Mouse (Mus musculus): Measurements from ENCODE around the gene Nos2.
"Not testable (repeated sequence)": the region's sequence is repeated elsewhere in the genome, so short reads cannot be mapped to it uniquely, and the experiment has no call there.

Gene Nos2

DNA sequence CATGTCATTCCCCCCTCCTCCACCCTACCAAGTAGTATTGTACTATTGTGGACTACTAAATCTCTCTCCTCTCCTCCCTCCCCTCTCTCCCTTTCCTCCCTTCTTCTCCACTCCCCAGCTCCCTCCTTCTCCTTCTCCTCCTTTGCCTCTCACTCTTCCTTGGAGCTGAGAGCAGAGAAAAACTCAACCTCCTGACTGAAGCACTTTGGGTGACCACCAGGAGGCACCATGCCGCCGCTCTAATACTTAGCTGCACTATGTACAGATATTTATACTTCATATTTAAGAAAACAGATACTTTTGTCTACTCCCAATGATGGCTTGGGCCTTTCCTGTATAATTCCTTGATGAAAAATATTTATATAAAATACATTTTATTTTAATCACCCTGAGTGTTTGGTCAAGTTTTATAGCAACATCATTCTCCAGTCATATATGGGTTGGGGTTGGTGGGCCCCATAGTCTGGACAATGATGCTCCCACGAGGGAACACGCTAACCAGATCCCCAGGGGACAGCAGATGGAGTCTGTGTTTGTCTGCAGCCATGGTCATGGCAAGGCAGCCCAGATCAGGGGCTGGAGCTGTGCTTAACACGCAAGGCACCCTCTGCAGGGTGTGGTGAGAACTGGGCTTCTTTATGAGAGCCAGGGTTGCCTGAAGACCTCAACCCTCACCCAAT lies 39.4 kb downstream of the Nos2 start:
- DNase-seq: no peak

- DNase-seq: no peak
Measured at GRCm38 (mm10) chr11:78961221-78961620, 40.6 kb downstream of the Nos2 start.

DNA sequence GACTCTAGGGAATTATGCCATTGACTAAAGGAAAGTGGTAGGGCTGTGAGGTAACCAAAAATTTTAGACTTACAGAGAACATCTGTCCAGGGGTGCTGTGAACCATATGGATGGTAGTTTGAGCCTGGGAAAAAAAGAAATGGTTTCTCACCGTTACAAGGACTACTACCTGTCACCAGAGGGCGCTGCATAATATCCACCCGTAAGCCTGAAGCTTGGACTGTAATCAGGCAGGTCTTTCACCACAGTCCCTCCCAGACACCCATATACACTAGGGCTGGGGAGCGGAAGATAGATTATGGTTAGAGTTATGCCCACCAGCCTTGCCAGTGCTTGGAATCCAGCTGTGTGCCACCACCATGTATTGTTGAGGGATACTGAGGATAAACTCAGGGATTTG lies 46.8 kb downstream of the Nos2 start:
- DNase-seq: peak; percentile 12 to 30

DNA sequence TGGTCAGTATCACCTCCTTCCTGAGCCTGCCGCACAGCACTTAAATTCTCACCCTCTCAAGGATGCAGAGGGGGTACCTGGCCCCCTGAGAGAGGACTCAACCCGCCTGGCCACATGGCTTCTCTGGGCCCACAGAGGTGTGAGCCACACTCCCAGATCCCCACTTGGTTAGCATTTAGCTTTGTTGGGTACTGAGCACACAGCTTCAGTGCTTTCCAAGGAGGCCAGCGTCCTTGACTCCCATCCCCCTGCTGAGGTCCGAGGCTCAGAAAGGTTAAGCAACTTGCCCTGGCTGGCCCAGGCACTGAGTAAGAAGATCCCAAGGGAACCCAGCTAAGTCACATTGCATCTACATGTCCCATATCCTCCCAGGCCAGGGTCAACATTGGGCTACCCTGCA lies 47.5 kb downstream of the Nos2 start:
- no peak for DNase-seq

GRCm38 (mm10) chr11:78971096-78971495 lies 50.5 kb downstream of the Nos2 start:
- no peak for DNase-seq

DNA sequence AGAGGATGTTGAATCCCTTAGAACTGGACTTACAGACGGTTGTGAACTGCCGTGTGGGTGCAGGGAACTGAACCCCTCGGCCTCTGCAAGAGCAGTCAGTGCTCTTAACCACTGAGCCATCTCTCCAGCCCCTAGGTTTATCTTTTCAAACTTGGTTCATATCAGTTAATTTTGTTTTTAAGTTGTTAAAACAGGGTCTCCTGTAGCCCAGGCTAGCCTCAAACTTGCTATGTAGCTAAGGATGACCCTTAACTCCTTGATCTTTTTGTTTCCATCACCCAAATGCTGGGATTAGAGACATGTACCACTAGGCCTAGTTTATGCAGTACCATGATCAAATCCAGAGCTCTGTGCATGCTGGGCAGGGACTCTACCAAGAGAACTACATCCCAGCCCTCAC lies 51.2 kb downstream of the Nos2 start:
- no peak for DNase-seq

- DNase-seq: no peak
Measured at GRCm38 (mm10) chr11:78972328-78972727, 51.7 kb downstream of the Nos2 start.

GRCm38 (mm10) chr11:78972811-78973351 lies 52.3 kb downstream of the Nos2 start:
- no peak for DNase-seq

DNA sequence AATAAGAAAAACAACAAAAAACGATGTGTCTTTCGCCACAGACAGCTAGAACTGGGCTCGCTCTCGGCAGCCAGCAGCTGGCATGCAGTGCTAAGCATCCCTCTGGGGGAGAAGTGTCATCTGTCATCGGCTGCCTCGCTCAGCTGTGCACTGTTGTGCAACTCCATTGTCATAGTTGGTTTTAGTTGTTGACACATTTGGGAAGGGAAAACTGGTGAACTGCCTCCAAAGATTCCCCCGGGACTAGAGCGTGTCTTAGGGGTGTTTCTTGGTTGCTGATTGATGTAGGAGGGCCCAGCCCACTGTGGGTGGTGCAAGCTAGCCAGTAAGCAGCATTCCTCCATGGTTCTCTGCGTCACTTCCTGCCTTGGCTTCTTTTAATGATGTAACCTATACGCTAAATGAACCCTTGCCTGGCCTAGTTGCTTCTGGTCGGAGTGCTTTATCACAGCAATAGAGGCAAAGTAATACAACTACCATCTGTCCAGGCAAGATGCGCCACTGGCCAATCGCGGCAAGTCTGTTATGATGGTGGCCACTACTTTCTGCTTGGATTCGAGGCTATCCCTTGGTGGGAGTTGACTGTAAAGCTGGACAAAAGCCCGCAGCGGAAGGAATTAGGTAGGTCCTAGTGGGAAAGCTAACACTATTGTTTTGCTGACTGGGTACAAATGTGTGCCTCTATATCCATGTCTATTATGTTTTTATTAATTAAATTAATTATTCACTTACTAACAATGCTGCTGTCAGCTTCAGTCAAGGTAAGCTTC lies 53.0 kb downstream of the Nos2 start:
- no peak for DNase-seq

- no peak for DNase-seq
Measured at GRCm38 (mm10) chr11:78976731-78977510, 56.3 kb downstream of the Nos2 start.

GRCm38 (mm10) chr11:78978176-78979019 lies 57.8 kb downstream of the Nos2 start:
- no peak for DNase-seq

- DNase-seq: no peak
Measured at GRCm38 (mm10) chr11:78980083-78980634, 59.6 kb downstream of the Nos2 start.

GRCm38 (mm10) chr11:78982042-78982441 lies 61.5 kb downstream of the Nos2 start:
- no peak for DNase-seq

GRCm38 (mm10) chr11:78982513-78983291 lies 62.1 kb downstream of the Nos2 start:
- DNase-seq: no peak

GRCm38 (mm10) chr11:78983539-78983938 lies 63.0 kb downstream of the Nos2 start:
- no peak for DNase-seq

DNA sequence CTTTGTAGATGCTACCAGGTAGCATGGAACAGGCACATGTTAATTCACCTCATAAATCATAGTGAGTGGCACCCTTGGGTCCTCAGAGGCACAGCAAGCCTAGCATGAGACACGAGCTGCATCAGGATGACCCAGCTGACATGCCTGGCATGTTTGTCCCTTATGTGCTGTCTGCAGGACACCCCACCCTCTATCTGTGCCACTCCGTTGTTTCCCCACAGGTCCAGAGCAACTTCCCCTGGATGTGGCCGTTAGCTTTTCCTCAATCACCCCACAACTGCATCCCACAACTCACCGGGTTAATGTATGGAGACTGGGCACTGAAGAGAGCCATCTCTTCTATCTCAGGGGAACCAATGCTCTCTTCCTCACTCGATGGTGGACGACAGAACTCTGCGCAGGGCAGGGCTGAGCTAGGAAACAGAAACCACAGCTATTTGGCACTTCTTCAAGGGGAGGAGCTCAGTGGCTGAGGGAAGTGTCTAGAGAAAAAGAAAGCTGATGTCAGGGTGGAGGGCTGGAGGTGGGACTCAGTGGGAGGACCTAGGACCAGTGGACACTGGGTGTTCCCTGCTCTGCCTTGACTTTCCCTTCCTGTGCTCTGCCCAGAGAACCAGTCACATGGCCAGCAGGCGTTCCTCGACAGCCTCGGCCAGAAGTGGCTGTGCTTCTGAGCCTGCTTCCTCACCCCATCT lies 64.0 kb downstream of the Nos2 start, which contains the start of gene Lgals9:
TSS of gene Lgals9 (minus strand) at position 464 of the 695 bp plus-strand sequence.
- no peak for DNase-seq

DNA sequence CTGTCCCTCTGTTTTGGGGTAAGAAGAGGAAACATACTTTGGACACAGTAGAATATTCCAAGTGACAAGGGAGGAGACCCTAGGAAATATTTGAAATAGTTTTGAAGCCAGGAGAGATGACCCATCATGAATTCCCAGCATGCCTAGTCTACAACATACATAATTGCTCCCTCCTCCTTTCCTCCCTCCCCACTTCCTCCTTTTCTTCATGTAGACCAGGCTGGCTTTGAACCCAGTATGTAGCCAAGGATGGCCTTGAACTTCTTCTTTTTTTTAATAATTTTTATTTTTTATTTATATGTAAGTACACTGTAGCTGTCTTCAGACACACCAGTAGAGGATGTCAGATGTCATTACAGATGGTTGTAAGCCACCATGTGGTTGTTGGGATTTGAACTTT lies 64.9 kb downstream of the Nos2 start:
- DNase-seq: no peak

DNA sequence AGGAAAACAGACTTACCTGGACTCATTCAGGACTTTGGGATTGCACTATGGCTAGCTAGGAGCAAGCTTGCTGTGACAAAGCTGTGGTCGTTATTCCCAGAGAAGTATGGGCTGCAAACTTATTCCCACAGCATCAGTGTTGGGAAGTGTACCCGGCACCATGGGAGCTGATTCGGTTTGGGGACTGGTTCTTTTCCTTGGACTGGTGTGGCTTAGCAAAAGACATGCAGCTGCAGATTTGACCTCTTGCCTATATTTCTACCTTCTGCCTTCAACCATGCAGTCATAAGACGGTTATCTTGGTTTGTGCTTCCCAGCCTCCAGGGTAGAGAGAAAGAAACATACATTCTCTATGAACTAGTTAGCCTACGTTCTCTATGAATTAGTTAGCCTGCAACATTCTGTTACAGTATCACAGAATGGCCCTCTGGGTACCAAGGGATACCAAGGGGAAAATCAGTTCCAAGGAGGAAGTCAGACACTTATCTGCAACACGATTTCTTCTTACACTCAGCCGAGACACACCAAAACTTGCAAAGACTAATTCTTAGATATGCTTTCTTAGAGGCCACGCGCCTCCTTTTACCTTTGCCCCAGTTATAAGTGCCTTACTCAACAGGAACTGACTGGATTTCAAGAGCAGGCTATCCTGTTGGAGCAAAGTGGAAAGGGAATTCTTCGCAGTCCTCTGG lies 65.9 kb downstream of the Nos2 start:
- DNase-seq: no peak

GRCm38 (mm10) chr11:78989206-78989605 lies 68.6 kb downstream of the Nos2 start:
- not testable (repeated sequence) for DNase-seq

GRCm38 (mm10) chr11:78990096-78990495 lies 69.5 kb downstream of the Nos2 start:
- DNase-seq: no peak
